Mouse (Mus musculus) embryonic facial prominence, embryonic 13.5 days (tissue): Measurements from ENCODE around the gene Pacsin3. TPM values are rescaled to one million over a fixed set of nuclear protein-coding genes. Genes with fewer than 3 reads are reported as not detected.

ENCODE experiments used
- ATAC-seq: fragments of 200-750 bp; cut with Nextera tagmentation; 2 replicates; pipeline ENCODE4 v1.8.0; 2017; ENCODE audit warnings: low read depth; ENCODE audit not compliant: insufficient number of reproducible peaks, insufficient read depth, low FRiP score, low TSS enrichment
- H3K27ac ChIP-seq: fragments of 300-500 bp; sonication (generic); 2 replicates; pipeline ENCODE4 v1.5.1; 2015; ENCODE audit warnings: moderate library complexity, mild to moderate bottlenecking, inconsistent platforms
- H3K27me3 ChIP-seq: fragments of 300-500 bp; sonication (generic); 2 replicates; pipeline ENCODE4 v1.6.1; 2015; ENCODE audit warnings: mild to moderate bottlenecking, inconsistent platforms
- H3K36me3 ChIP-seq: fragments of 300-500 bp; sonication (generic); 2 replicates; pipeline ENCODE4 v1.6.1; 2015; ENCODE audit warnings: mild to moderate bottlenecking, inconsistent platforms
- H3K4me1 ChIP-seq: fragments of 300-500 bp; sonication (generic); 2 replicates; pipeline ENCODE4 v1.6.1; 2015; ENCODE audit warnings: inconsistent platforms
- H3K4me2 ChIP-seq: fragments of 300-500 bp; sonication (generic); 2 replicates; pipeline ENCODE4 v1.6.1; 2015; ENCODE audit warnings: moderate library complexity, mild to moderate bottlenecking, inconsistent platforms
- H3K4me3 ChIP-seq: fragments of 300-500 bp; sonication (generic); 2 replicates; pipeline ENCODE4 v1.5.1; 2015; ENCODE audit warnings: mild to moderate bottlenecking, inconsistent platforms
- H3K9ac ChIP-seq: fragments of 300-500 bp; sonication (generic); 2 replicates; pipeline ENCODE4 v1.6.1; 2015; ENCODE audit warnings: mild to moderate bottlenecking, inconsistent platforms
- H3K9me3 ChIP-seq: fragments of 300-500 bp; sonication (generic); 2 replicates; pipeline ENCODE4 v1.6.1; 2016; ENCODE audit warnings: inconsistent platforms
- WGBS: fragments of 180-500 bp; shearing (Covaris S2); methylation state at CpG from one replicate; pipeline ENCODE4 v1.1.7; 2015; ENCODE audit warnings: mixed read lengths; 5-methylcytosine and 5-hydroxymethylcytosine counted together
- polyA plus RNA-seq: library from polyadenylated mRNA; unstranded; fragments of >200 nt; fragmentation: Nextera tagmentation; extraction: Ambion mirVana; gene quantifications from 2 replicates; pipeline ENCODE4 v1.2.1, GENCODE M21; 2015

The Pacsin3 gene
- polyA plus RNA-seq, 1 experiment from 2014 or later: 44.2 TPM

- H3K27me3 ChIP-seq: no peaks in the 10 kb centered on the region
- WGBS: 90% methylated on average over 17 of the region's 17 CpGs
- peak overlapping the region; percentile 87 for H3K27ac ChIP-seq
- peak overlapping the region; percentile 82 for H3K4me2 ChIP-seq
- no peaks in the 10 kb centered on the region for H3K9me3 ChIP-seq
- H3K9ac ChIP-seq: peak overlapping the region; percentile 96
- ATAC-seq: no peak
- peaks cover 59% of the 10 kb centered on the region for H3K36me3 ChIP-seq
- H3K4me3 ChIP-seq: peak overlapping the region; percentile 86
- H3K4me1 ChIP-seq: peaks cover 25% of the 10 kb centered on the region
Measured at GRCm38 (mm10) chr2:91263692-91264660, 8.2 kb downstream of the Pacsin3 start.

DNA sequence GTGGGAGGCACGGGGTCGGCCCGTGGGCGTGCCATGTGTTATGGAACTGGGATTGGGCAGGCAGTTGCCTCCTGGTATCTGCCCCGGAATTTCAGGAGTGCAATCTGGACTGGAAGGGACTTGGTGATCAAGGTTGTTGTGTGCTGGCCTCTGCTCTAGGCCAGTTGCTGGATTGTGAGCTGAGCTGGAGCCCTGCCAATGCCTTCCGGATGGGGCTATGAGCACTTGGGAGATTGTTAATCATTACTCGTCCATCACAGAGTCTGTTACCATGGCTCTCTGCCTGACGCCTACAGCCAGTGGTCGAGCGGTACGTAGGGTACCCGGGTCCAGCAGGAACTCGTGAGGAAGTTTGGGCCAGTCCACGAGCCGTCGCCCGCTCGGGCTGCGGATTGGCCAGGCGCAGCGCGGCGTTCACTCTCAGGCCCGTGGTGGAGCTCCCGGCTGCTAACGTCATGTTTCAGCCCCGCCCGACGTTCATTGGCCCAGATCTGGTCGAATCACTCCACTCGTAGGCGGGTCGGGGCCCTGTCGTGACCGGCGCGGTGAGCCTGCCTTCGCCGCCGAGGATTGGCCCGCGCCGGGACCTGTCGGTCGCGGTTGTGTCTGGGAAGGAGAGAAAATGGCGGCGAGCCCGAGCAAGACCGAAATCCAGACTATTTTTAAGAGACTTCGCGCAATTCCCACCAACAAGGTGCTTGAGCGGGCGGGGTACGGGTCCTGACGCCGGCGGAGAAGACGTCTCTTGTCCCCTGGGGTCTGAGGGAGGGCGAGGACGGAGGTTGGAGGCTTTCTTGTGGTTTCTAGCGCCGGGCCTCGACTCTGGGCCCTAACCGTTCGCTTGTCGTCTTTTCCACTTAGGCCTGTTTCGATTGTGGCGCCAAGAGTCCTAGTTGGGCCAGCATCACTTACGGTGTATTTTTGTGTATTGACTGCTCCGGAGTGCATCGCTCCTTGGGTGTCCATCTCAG is 9.2 kb downstream of the Pacsin3 start, which contains the start of gene Arfgap2:
Gene Arfgap2, plus strand, starts transcription at position 264 of the 971 bp plus-strand sequence.
- no peaks in the 10 kb centered on the region for H3K9me3 ChIP-seq
- H3K9ac ChIP-seq: peak within 1 kb of the TSS; percentile 96
- H3K27ac ChIP-seq: peak within 1 kb of the TSS; percentile 93
- H3K4me2 ChIP-seq: peak within 1 kb of the TSS; percentile 82
- 2% methylated on average over 72 of the region's 72 CpGs for WGBS
- no peaks in the 10 kb centered on the region for H3K27me3 ChIP-seq
- H3K36me3 ChIP-seq: peaks cover 65% of the 10 kb centered on the region
- H3K4me1 ChIP-seq: peaks cover 19% of the 10 kb centered on the region
- peak; percentile 97 for ATAC-seq
- H3K4me3 ChIP-seq: peak within 1 kb of the TSS; percentile 86

DNA sequence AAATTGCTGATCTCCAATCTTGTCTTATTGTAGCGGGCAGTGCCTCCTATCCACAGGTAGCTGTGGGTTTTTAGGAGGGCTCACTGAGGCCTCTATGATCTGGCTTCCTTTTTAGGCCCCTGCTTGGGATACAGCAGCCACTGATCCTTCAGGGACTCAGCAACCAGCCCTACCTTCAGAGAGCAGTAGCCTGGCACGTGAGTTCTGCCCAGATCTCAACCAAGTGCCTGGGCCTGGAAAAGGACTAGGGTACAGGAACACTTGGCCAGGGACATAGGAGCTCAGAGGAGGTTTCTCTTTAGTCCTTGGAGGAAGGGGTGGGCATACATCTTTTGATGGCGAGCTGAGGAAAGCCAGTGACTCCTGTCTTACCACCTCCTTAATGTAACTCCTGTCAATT is 12.3 kb downstream of the Pacsin3 start:
- Histone ChIP-seq H3K27me3 (no peaks in the 10 kb centered on the region), H3K4me3 (no peak overlapping the region), H3K36me3 (peaks cover 68% of the 10 kb centered on the region), H3K9ac (no peak overlapping the region), H3K4me1 (peaks cover 19% of the 10 kb centered on the region), H3K4me2 (no peak overlapping the region), H3K9me3 (no peaks in the 10 kb centered on the region), H3K27ac (no peak overlapping the region)
- no peak for ATAC-seq
- WGBS: 91% methylated on average over 3 of the region's 3 CpGs

- H3K27me3 ChIP-seq: no peaks in the 10 kb centered on the region
- H3K4me2 ChIP-seq: no peak overlapping the region
- peaks cover 68% of the 10 kb centered on the region for H3K36me3 ChIP-seq
- H3K4me1 ChIP-seq: peaks cover 19% of the 10 kb centered on the region
- H3K27ac ChIP-seq: no peak overlapping the region
- no peak for ATAC-seq
- no peaks in the 10 kb centered on the region for H3K9me3 ChIP-seq
- WGBS: 77% methylated on average over 2 of the region's 2 CpGs
- H3K4me3 ChIP-seq: no peak overlapping the region
- no peak overlapping the region for H3K9ac ChIP-seq
Measured at GRCm38 (mm10) chr2:91268706-91269105, 13.0 kb downstream of the Pacsin3 start.

DNA sequence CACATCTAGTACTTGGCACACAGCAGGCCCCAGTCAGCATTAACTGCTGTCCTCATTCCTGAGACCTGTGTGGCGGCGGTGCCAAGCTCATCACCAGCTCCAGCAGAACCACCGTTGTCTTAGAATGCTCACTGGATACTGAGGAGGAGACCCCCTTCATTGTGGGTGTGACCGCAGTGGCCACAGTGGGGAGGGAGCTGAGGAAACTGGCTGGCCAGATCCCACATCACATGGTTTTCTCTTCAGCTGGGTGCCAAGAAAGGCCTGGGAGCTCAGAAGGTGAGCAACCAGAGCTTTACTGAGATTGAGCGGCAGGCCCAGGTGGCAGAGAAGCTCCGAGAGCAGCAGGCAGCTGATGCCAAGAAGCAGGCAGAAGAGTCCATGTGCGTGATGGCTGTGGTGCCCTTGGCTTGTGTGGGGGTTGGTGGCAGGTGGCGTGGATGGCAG is 14.0 kb downstream of the Pacsin3 start:
- Histone ChIP-seq H3K9me3 (no peaks in the 10 kb centered on the region), H3K9ac (no peak overlapping the region), H3K4me3 (no peak overlapping the region), H3K4me2 (no peak overlapping the region), H3K4me1 (peaks cover 9% of the 10 kb centered on the region), H3K36me3 (peaks cover 76% of the 10 kb centered on the region), H3K27ac (no peak overlapping the region), H3K27me3 (no peaks in the 10 kb centered on the region)
- 93% methylated on average over 8 of the region's 8 CpGs for WGBS
- no peak for ATAC-seq

- no peaks in the 10 kb centered on the region for H3K9me3 ChIP-seq
- peaks cover 18% of the 10 kb centered on the region for H3K4me1 ChIP-seq
- no peak overlapping the region for H3K4me2 ChIP-seq
- H3K27me3 ChIP-seq: no peaks in the 10 kb centered on the region
- no peak overlapping the region for H3K9ac ChIP-seq
- 33% methylated on average over 10 of the region's 10 CpGs for WGBS
- H3K4me3 ChIP-seq: no peak overlapping the region
- ATAC-seq: no peak
- no peak overlapping the region; the same call in 1 of the 2 replicates for H3K27ac ChIP-seq
- peaks cover 49% of the 10 kb centered on the region for H3K36me3 ChIP-seq
Measured at GRCm38 (mm10) chr2:91278749-91279371, 23.1 kb downstream of the Pacsin3 start.

DNA sequence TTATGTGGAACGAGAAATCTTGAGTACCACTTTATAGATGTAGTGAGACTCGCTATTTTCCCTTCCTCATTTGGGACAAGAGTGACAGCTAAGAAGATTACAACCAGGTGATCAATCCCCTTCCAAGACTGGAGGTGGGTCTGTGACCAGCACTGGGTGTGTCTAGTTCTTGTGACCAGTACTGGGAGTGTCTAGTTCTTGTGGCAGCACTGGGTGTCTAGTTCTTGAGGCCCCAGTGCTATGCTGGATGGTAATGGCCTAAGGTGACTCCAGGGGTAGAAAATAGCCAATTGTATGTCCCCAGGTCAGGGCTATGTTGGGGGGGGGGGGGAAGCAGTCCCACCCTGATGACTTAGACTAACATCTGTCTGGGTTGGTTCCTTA is 23.6 kb downstream of the Pacsin3 start:
- H3K4me1 ChIP-seq: peaks cover 19% of the 10 kb centered on the region
- WGBS: 76% methylated on average over 2 of the region's 2 CpGs
- H3K9me3 ChIP-seq: no peaks in the 10 kb centered on the region
- H3K27ac ChIP-seq: no peak overlapping the region
- H3K27me3 ChIP-seq: no peaks in the 10 kb centered on the region
- no peak overlapping the region for H3K4me3 ChIP-seq
- no peak for ATAC-seq
- no peak overlapping the region for H3K9ac ChIP-seq
- peaks cover 44% of the 10 kb centered on the region for H3K36me3 ChIP-seq
- H3K4me2 ChIP-seq: no peak overlapping the region

GRCm38 (mm10) chr2:91281366-91281765 is 25.6 kb downstream of the Pacsin3 start:
- 31% methylated on average over 5 of the region's 5 CpGs for WGBS
- H3K27ac ChIP-seq: peak overlapping the region; percentile 39; the same call in 1 of the 2 replicates
- peak; percentile 29; the same call in 1 of the 2 replicates for ATAC-seq
- H3K9me3 ChIP-seq: no peaks in the 10 kb centered on the region
- peaks cover 24% of the 10 kb centered on the region for H3K4me1 ChIP-seq
- H3K4me3 ChIP-seq: no peak overlapping the region
- no peak overlapping the region for H3K4me2 ChIP-seq
- no peaks in the 10 kb centered on the region for H3K27me3 ChIP-seq
- peaks cover 24% of the 10 kb centered on the region for H3K36me3 ChIP-seq
- no peak overlapping the region for H3K9ac ChIP-seq

- H3K9ac ChIP-seq: no peak overlapping the region
- 77% methylated on average over 3 of the region's 3 CpGs for WGBS
- H3K9me3 ChIP-seq: no peaks in the 10 kb centered on the region
- no peak overlapping the region for H3K4me3 ChIP-seq
- 0 out of 2 replicates have a peak overlapping the region, but pooled peaks have one; percentile 12 for H3K27ac ChIP-seq
- H3K4me1 ChIP-seq: peaks cover 24% of the 10 kb centered on the region
- H3K27me3 ChIP-seq: no peaks in the 10 kb centered on the region
- ATAC-seq: no peak
- no peak overlapping the region for H3K4me2 ChIP-seq
- H3K36me3 ChIP-seq: no peaks in the 10 kb centered on the region
Measured at GRCm38 (mm10) chr2:91283972-91284371, 28.2 kb downstream of the Pacsin3 start.

DNA sequence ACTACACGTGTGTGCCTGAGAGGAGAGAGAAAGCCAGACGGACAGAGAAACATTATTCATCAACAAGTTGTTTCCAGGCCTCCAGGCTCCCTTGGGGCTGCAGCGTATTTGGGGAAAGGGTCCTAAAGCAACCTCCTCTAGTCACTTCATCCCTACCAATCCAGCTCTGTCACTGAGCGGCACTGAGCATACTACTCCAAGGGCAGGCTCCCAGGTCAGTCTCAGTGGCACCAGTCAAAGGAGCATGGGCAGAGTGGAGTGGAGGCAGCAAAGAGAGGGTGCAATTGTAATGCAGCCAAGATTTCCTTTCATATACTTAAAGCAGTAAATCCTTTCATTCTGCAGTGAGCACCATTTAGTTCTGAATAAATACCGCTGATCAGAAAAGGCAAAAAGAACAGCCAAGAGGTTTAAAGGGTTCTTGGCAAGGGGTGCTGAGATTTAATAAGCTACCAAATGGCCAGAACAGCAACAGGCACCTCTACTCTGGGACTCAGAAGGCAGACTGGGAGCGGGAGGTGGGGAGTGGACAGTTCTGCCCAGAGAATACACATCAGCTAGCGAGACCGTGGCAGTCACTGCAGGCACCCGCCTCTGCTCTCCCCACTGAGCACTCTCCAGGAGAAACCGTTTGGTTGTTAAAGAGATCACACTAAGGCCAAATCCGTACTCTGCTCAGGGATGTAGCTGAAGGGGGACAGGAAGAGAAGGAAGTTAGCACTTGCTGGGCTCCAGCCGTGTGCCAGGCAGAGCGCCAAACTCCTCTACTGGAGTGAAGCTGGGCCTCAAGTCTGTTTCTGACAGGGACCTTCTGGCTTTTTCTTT is 28.8 kb downstream of the Pacsin3 start:
- H3K4me2 ChIP-seq: no peak overlapping the region
- no peaks in the 10 kb centered on the region for H3K36me3 ChIP-seq
- ATAC-seq: no peak
- no peaks in the 10 kb centered on the region for H3K27me3 ChIP-seq
- H3K4me3 ChIP-seq: no peak overlapping the region
- no peaks in the 10 kb centered on the region for H3K9me3 ChIP-seq
- 74% methylated on average over 13 of the region's 13 CpGs for WGBS
- H3K4me1 ChIP-seq: peaks cover 24% of the 10 kb centered on the region
- H3K9ac ChIP-seq: no peak overlapping the region
- H3K27ac ChIP-seq: peak overlapping the region; percentile 12; the same call in 1 of the 2 replicates
